Mouse (Mus musculus) lung, postnatal 10 days (tissue): ENCODE data around the gene Strbp.
A peak's percentile ranks its signal among the peaks of the same experiment; 100 is the strongest.

Experiments used
- DNase-seq: peaks from one replicate; pipeline ENCODE4 v3.0.0; 2021

Gene Strbp

GRCm38 (mm10) chr2:37702301-37703172 is 1.1 kb downstream of the Strbp start:
- peak; percentile 41 for DNase-seq

- no peak for DNase-seq
These were observed 14.5 kb downstream of the Strbp start for GRCm38 (mm10) chr2:37689064-37689615.

GRCm38 (mm10) chr2:37687031-37687430 is 16.6 kb downstream of the Strbp start:
- no peak for DNase-seq

GRCm38 (mm10) chr2:37684864-37685263 is 18.8 kb downstream of the Strbp start:
- no peak for DNase-seq

GRCm38 (mm10) chr2:37682197-37682811 is 21.4 kb downstream of the Strbp start:
- DNase-seq: no peak

GRCm38 (mm10) chr2:37651086-37651485 is 52.6 kb downstream of the Strbp start:
- no peak for DNase-seq

GRCm38 (mm10) chr2:37649590-37649989 is 54.1 kb downstream of the Strbp start:
- no peak for DNase-seq

- DNase-seq: no peak
These were observed 54.7 kb downstream of the Strbp start for GRCm38 (mm10) chr2:37648966-37649365.

GRCm38 (mm10) chr2:37623343-37623742 is 80.3 kb downstream of the Strbp start:
- DNase-seq: no peak

GRCm38 (mm10) chr2:37587919-37588318 is 115.7 kb downstream of the Strbp start:
- DNase-seq: no peak

GRCm38 (mm10) chr2:37578185-37578584 is 125.5 kb downstream of the Strbp start:
- no peak for DNase-seq

- DNase-seq: no peak
These were observed 127.0 kb downstream of the Strbp start for GRCm38 (mm10) chr2:37576661-37577060.

- no peak for DNase-seq
These were observed 131.5 kb downstream of the Strbp start for GRCm38 (mm10) chr2:37572141-37572540.

GRCm38 (mm10) chr2:37570703-37571102 is 133.0 kb downstream of the Strbp start:
- DNase-seq: no peak

GRCm38 (mm10) chr2:37569888-37570287 is 133.8 kb downstream of the Strbp start:
- DNase-seq: peak; percentile 12

GRCm38 (mm10) chr2:37566035-37566434 is 137.6 kb downstream of the Strbp start:
- no peak for DNase-seq

GRCm38 (mm10) chr2:37565579-37565978 is 138.1 kb downstream of the Strbp start:
- no peak for DNase-seq

GRCm38 (mm10) chr2:37556366-37556765 is 147.3 kb downstream of the Strbp start:
- DNase-seq: no peak

GRCm38 (mm10) chr2:37549346-37550012 is 154.2 kb downstream of the Strbp start:
- DNase-seq: no peak

- DNase-seq: no peak
These were observed 172.0 kb downstream of the Strbp start for GRCm38 (mm10) chr2:37531639-37532038.

GRCm38 (mm10) chr2:37530766-37531165 is 172.9 kb downstream of the Strbp start:
- no peak for DNase-seq

- no peak for DNase-seq
These were observed 174.3 kb downstream of the Strbp start for GRCm38 (mm10) chr2:37529397-37529796.

GRCm38 (mm10) chr2:37527587-37527986 is 176.1 kb downstream of the Strbp start:
- DNase-seq: no peak

- no peak for DNase-seq
These were observed 184.4 kb downstream of the Strbp start for GRCm38 (mm10) chr2:37519286-37519640.
